Mouse (Mus musculus) olfactory bulb, adult 2 months (tissue): Measurements from ENCODE around the gene Fndc3b. TPM values are rescaled to one million over a fixed set of nuclear protein-coding genes. Genes with fewer than 3 reads are reported as not detected.

Source experiments
- H3K27ac ChIP-seq: fragments of 200-500 bp; 2 replicates; pipeline ENCODE4 v1.5.1; 2012; ENCODE audit warnings: low read depth, low read length; ENCODE audit not compliant: insufficient read depth
- H3K4me1 ChIP-seq: fragments of 200-500 bp; 2 replicates; pipeline ENCODE4 v1.6.1; 2012; ENCODE audit warnings: low read length; ENCODE audit not compliant: control insufficient read depth, insufficient read depth
- H3K4me3 ChIP-seq: fragments of 200-500 bp; 2 replicates; pipeline ENCODE4 v1.5.1; 2012; ENCODE audit warnings: mild to moderate bottlenecking, low read depth, low read length, moderate library complexity; ENCODE audit not compliant: insufficient read depth
- CTCF ChIP-seq: fragments of 200-500 bp; IDR thresholded peaks from 2 replicates; pipeline ENCODE4 v1.5.1; 2012; ENCODE audit warnings: low read depth, mild to moderate bottlenecking, low read length, moderate library complexity; ENCODE audit not compliant: insufficient read depth
- POLR2A ChIP-seq: fragments of 200-500 bp; IDR thresholded peaks from 2 replicates; pipeline ENCODE4 v1.6.1; 2012; ENCODE audit warnings: mild to moderate bottlenecking, low read depth, low read length, moderate library complexity; ENCODE audit not compliant: insufficient read depth
- WGBS: fragments of 180-500 bp; shearing (Covaris S2); methylation state at CpG from one replicate; pipeline ENCODE4 v1.1.7; 2018; 5-methylcytosine and 5-hydroxymethylcytosine counted together
- polyA plus RNA-seq: library from polyadenylated mRNA; stranded (reverse); fragments of >200 nt; gene quantifications from 2 replicates; pipeline ENCODE4 v1.2.4, GENCODE M21; 2012; ENCODE audit warnings: low replicate concordance; ENCODE audit not compliant: missing spikeins, insufficient read depth, insufficient read length

The Fndc3b gene
- polyA plus RNA-seq, 1 experiment = not detected

DNA sequence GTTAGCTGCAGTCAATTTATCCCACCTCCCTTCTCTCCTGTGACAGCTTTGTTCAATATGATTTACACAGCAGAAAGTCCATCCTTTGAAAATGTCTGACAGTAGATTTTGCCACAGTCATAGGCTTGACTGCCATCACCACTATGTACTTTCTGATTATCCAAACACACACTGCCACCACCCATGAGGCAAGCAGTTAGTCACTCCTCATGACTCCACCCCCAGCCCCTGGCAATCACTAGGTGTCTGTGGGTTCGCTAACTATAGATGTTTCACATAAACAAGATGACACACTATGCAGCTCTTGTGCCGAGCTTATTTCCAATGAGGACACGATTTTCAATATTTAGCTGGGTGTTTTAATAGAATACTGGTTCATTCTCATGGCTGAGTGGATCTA is 160.1 kb downstream of the Fndc3b start:
- Histone ChIP-seq H3K4me1 (no peaks in the 10 kb centered on the region), H3K27ac (no peak overlapping the region), H3K4me3 (no peak overlapping the region)
- TF ChIP-seq CTCF (no peak), POLR2A (no peak)
- 71% methylated on average over 3 of the region's 3 CpGs for WGBS

GRCm38 (mm10) chr3:27550409-27550808 is 160.7 kb downstream of the Fndc3b start:
- H3K4me1 ChIP-seq = no peaks in the 10 kb centered on the region
- H3K27ac ChIP-seq = no peak overlapping the region
- no peak overlapping the region for H3K4me3 ChIP-seq
- 96% methylated on average over 1 of the region's 1 CpGs for WGBS
- no peak for TF ChIP-seq POLR2A
- TF ChIP-seq CTCF = no peak

- Histone ChIP-seq H3K4me3 (no peak overlapping the region), H3K4me1 (peaks cover 10% of the 10 kb centered on the region), H3K27ac (no peak overlapping the region)
- no peak for TF ChIP-seq POLR2A
- no peak for TF ChIP-seq CTCF
- 78% methylated on average over 3 of the region's 3 CpGs for WGBS
Measured at GRCm38 (mm10) chr3:27545651-27546050, 165.5 kb downstream of the Fndc3b start.

DNA sequence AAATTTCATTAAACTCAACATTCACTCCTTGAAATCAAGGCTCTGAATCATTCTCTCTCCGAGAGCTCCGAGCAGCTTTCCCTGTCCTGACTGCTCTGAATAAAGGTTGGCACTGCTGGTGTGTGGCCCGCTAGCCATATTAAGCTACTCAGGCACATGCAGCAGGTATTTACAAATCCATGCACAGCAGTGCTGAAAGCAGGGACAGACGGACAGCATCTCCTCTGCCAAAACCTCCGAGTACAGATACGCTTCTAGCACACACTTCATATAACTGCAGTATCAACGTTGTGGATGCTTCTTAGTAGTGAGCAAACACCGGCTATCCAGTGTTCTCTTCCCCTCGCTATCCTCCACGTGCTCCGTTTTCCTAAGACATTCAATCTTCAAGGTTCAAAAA is 167.0 kb downstream of the Fndc3b start:
- Histone ChIP-seq H3K27ac (no peak overlapping the region), H3K4me1 (peaks cover 10% of the 10 kb centered on the region), H3K4me3 (no peak overlapping the region)
- TF ChIP-seq POLR2A (no peak), CTCF (no peak)
- WGBS = 85% methylated on average over 11 of the region's 11 CpGs

DNA sequence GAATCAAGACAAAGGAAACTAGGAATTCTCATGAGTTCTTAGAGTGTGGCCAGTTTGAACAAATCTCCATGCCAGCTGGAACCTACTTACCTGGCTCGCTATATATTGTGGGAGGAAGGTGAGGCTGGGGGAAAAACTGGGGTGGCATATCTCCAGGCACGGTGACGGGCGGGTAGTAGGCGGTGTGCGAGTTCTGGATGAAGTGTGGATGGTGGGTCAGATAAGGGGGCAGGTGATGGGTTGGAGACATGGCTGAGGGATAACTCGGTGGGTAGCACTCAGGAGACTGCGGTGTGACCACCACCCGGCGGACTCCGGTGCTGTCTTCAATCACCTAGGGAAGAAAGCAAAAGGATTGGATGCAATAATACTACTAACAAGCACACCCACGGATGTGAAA is 169.3 kb downstream of the Fndc3b start:
- H3K4me1 ChIP-seq = peaks cover 10% of the 10 kb centered on the region
- no peak overlapping the region for H3K4me3 ChIP-seq
- 98% methylated on average over 12 of the region's 12 CpGs for WGBS

DNA sequence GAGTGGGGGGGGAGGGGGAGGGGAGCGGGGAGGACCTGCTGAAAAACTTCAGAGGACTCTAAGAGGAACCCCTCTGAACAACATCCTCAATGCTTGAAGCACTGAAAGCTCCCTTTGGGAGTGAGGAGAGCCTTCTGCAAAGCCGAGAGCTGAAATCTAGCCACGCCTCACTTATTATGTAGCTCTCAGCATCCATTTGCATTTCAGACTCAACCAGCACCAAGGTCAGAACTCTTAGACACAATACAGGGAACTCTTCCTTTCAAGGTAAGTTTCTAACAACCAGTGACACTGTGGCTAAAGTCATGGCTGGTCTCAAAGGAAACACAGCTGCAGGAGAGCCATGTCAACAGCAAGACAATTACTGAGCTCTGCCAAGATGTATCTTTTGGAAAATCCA is 169.9 kb downstream of the Fndc3b start:
- TF ChIP-seq POLR2A = no peak
- TF ChIP-seq CTCF = no peak
- peaks cover 10% of the 10 kb centered on the region for H3K4me1 ChIP-seq
- no peak overlapping the region for H3K4me3 ChIP-seq
- H3K27ac ChIP-seq = no peak overlapping the region
- 80% methylated on average over 3 of the region's 3 CpGs for WGBS

More for the DNA sequence above, 169.3 kb downstream of the Fndc3b start:
- no peak overlapping the region for H3K27ac ChIP-seq
- TF ChIP-seq POLR2A (no peak), CTCF (no peak)

GRCm38 (mm10) chr3:27534208-27534607 is 176.9 kb downstream of the Fndc3b start:
- WGBS = 64% methylated on average over 3 of the region's 3 CpGs

DNA sequence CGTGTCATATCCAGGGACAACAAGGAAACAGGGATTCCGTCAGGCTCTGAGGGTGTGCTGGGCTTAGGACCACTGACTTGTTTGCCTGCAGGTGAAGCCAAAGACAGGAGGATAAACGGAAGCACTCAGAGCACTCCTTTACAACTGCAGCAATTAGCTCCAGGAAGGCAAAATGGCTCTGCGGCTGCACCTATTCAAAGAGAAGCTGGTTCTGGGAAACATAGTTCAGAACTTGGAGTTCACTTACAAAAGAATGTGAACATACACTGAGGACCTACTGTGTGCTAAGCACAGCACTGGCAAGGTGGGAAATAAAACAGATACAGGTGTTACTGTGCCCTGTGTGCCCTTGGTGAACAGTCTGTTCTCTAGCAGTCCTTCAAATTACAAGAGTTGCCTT is 177.4 kb downstream of the Fndc3b start:
- Histone ChIP-seq H3K4me3 (no peak overlapping the region), H3K27ac (no peak overlapping the region), H3K4me1 (no peaks in the 10 kb centered on the region)
- 92% methylated on average over 4 of the region's 4 CpGs for WGBS
- TF ChIP-seq CTCF (no peak), POLR2A (no peak)

More at GRCm38 (mm10) chr3:27534208-27534607, 176.9 kb downstream of the Fndc3b start:
- Histone ChIP-seq H3K27ac (no peak overlapping the region), H3K4me3 (no peak overlapping the region), H3K4me1 (no peaks in the 10 kb centered on the region)
- TF ChIP-seq POLR2A (no peak), CTCF (no peak)

GRCm38 (mm10) chr3:27531993-27532392 is 179.1 kb downstream of the Fndc3b start:
- H3K27ac ChIP-seq = no peak overlapping the region
- TF ChIP-seq POLR2A (no peak), CTCF (no peak)

GRCm38 (mm10) chr3:27530370-27530769 is 180.7 kb downstream of the Fndc3b start:
- Histone ChIP-seq H3K27ac (no peak overlapping the region), H3K4me3 (no peak overlapping the region), H3K4me1 (no peaks in the 10 kb centered on the region)
- 71% methylated on average over 7 of the region's 7 CpGs for WGBS
- TF ChIP-seq POLR2A (no peak), CTCF (no peak)

More at GRCm38 (mm10) chr3:27531993-27532392, 179.1 kb downstream of the Fndc3b start:
- H3K4me3 ChIP-seq = no peak overlapping the region
- H3K4me1 ChIP-seq = no peaks in the 10 kb centered on the region
- WGBS = 73% methylated on average over 4 of the region's 4 CpGs
